Mouse (Mus musculus): Measurements from ENCODE around the gene Tmbim1. TPM values are rescaled to one million over a fixed set of nuclear protein-coding genes. Genes with fewer than 3 reads are reported as not detected.
"Not testable (repeated sequence)": the region's sequence is repeated elsewhere in the genome, so short reads cannot be mapped to it uniquely, and the experiment has no call there.

Gene Tmbim1
- total RNA-seq, 2 experiments from 2014 or later = 13.6 to 18.4 TPM

DNA sequence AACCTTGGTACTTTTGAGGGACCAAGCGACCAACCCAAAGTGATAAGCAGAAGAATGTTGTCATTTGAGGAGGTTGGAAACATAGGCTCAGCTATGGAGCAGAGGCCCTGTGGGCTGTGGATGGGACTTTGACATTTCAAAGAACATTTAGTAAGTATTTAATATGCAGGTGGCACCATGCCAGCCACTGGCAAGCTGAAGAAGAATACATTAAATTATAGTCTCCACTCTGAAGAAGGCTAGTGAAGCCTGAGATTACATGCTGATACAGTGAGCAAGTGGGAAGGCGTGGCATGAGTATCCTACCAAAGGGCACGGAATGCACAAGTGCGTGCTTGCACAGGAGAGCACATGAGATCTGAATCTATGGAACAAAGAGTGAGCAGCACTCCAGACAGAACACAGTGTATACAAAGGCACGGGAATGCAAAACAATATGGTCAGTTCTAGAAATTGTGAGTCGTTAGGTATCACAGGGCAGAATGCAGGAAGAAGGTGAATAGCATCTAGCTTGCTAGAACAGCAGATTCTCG lies 24.5 kb upstream of the Tmbim1 start:
- no peak for ATAC-seq (replicated peaks; ENCODE audit: poor library complexity)

DNA sequence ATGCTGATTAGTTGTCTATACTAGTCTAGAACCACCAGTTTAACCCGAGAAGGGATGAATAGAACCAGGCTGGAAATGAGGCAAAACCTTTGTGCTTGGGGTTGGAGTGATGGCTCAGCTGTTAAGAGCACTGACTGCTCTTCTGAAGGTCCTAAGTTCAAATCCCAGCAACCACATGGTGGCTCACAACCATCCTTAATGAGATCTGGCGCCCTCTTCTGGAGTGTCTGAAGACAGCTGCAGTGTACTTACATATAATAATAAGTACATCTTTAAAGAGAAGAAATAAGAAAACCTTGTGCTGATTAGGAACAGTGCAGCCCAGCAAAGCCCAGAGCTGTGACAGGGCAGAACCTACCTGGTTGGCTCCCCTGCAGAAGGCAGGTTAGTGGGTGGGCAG lies 21.5 kb upstream of the Tmbim1 start:
- ATAC-seq (replicated peaks; ENCODE audit: poor library complexity) = not testable (repeated sequence)

DNA sequence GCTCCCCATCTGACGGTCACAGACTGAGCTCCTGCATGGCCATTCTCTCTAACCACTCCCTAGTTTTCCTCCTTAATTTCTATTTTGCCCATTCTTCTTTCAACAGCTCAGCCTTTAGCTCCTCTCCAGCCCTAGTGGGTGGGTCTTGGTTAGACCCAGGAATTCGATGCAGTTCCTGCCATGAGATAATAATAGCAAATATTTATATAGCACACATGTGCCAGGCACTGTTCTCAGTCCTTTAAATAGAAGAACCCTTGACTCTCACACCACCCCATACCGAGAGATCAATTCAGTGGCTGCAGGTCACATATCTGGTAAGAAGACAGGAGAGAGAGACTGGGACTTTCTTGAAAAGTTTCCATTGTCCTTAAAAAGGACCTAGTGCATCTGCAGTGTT lies 16.0 kb upstream of the Tmbim1 start:
- ATAC-seq (replicated peaks; ENCODE audit: poor library complexity) = no peak

DNA sequence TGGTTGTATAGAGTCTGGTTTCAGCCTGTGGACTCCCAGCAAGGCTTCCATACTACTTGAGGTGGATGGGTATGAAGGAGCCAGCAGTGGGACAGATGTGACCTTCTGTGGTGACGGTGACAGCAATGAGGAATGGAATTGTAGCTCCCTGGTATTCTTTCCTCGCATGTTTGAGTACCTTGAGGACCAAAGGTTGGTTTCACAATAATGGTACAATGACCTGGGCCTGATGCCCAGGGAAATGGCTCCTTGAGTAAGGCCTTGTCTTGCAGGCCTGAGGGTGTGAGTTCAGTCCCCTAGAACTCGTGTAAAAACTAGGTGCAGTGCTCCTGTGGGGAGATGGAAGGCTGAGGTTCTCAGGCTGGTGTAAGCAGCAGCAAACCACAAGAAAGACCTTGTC lies 13.3 kb upstream of the Tmbim1 start:
- ATAC-seq (replicated peaks; ENCODE audit: poor library complexity) = no peak

DNA sequence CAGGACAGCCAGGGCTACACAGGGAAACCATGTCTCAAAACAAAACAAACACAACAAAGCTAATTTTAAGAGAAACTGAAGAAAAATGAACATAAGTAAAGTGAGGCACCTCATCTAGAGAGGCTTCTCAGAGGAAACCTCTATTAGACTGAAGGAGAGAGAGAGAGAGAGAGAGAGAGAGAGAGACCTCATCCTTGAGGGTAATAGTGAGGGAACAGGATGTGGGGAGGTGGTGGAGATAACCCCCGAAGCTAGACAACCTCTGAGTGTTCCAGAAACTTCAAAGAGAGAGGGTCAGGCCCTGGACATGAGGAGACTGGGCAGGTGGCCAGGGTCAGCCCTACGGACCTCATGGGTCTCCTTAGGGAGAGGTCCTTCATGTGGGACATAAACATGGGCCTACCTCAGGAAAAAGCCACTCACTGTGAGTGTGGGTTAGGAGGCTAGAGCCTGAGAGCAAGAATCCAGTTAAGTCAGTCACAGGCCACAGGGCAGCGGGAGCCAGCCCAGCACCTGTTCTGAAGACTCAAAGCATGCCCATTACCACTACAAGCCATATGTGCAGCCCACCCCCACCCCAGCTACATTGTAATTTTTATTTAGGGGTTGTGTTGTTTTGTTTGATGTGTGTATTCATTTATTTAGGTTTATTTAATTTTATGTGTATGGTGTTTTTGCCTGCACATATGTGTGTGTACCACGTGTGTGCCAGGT lies 10.8 kb upstream of the Tmbim1 start:
- no peak for ATAC-seq (replicated peaks; ENCODE audit: poor library complexity)

DNA sequence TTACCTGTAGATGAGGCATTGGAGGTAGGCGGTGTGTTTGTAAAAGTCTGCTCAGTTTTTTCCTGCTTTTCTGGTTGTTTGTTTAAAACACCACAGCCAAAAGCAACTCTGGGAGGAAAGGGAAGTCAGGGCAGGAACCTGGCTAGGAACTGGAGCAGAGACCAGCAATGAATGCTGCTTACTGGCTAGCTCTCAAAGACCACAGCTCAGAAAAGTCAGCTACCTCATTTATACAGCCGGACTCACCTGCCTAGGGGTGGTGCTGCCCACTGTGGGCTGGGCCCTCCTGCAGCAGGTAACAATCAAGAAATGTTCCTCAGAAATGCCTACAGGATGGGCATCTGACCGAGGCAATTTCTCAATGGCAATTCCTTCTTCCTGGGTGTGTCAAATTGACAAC lies 9.4 kb upstream of the Tmbim1 start:
- ATAC-seq (replicated peaks; ENCODE audit: poor library complexity) = no peak

DNA sequence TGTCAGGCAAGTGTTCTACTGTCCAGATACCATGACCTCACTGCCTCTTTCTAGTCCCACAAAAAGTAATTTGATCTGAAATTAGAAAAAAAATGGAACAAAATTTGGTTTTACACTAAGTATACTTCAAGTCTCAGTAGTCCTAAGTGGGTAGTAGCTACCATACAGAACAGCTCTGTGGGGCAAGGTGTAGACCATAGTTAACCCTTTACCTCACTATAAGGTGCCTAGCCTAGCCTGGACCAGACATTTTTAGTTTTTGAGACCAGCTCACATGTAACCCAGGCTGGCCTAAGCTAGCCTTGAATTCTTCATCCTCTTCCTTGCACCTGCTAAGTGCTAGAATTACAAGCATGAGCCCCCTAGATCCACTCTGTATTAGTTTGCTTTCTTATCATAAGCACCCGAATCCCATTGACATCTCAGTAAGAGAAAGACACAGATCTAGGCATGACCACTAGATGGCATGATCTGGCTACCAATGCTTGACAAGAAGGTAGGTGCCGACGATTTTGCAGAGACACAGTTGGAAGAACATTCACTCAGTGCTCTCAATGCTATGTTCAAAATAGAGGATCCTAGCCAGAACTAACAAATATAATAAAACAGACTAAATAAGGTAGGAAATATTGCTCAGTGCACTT lies 7.7 kb upstream of the Tmbim1 start:
- peak; percentile 94 for ATAC-seq (replicated peaks; ENCODE audit: poor library complexity)

DNA sequence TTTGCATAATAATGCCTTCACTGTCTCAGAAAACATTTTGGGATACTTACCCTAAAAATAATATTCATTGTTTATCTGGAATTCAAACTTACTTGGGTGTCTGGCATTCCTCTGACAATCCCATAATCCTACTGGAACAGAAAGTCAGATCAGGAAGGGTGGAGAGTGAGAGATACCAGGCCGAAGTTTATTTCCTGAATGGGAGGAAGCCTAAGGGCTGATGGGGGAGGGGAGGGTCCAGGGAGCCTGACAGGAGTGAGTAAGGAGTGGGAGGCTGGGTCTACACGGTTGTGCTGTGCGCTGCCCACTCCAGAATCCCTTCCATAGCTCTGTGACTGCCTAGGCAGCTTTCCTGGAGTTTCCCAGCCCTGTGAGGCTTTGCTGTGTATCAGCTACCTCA lies 4.3 kb upstream of the Tmbim1 start:
- no peak for ATAC-seq (replicated peaks; ENCODE audit: poor library complexity)

DNA sequence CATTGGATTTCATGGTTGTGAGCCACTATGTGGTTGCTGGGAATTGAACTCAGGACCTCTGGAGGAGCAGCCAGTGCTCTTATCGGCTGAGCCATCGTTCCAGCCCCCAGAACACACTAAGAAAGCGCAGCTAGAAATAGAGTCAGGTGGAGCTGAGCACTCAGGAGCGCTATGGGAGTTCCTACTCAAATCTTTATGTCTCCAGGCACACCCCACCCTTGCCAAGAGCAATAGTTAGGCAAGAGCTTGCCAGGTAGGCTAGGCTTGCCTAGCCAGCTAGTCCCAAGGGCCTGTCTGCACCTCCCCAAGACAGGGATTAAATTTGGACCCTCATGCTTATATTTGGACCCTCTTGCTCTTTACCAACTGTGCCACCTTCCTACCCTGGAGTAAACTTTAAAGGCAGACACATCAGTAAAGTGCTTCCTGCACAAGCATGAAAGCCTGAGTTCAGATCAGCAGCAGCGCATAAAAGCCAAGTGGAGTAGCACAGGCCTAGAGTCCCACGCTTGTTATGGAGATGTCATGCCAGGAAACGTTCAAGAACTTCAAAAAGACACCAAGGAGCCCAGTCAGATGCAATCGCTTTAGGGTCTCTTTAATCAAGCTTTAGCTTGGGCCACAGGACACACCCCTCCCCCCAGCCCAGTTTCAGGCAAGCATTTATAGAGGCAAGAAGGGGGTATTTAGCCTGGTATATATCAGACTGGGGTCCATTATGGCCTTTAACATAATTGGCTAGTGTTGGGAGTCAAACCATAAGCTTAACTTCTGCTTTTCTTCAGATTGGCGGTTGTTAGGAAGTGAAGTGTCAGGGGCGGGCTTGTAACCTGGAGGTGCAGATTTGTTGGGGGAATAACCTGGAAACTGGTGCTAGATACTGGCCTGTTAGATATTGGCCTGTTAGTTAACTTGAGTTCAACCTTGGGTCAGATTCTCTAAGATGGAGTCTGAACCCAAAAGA lies 2.9 kb upstream of the Tmbim1 start:
- no peak for ATAC-seq (replicated peaks; ENCODE audit: poor library complexity)

DNA sequence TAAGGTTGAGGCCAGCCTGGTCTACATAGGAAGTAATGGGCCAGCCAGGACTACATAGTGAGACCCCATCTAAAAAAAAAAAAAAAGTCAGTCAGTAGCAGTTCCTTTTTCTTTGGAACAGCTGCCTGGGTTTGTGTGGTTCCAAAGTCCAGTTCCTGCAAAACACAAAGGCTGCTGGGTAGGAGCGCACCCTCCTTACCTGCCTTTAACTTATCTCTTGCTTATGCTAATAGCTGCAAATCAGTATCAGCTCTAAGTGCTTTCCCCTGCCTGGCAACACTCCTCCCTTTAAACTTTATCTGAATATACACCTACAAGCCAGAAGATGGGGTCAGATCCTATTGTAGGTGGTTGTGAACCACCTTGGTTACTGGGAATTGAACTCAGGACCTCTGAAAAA lies 1.7 kb upstream of the Tmbim1 start:
- no peak for ATAC-seq (replicated peaks; ENCODE audit: poor library complexity)

DNA sequence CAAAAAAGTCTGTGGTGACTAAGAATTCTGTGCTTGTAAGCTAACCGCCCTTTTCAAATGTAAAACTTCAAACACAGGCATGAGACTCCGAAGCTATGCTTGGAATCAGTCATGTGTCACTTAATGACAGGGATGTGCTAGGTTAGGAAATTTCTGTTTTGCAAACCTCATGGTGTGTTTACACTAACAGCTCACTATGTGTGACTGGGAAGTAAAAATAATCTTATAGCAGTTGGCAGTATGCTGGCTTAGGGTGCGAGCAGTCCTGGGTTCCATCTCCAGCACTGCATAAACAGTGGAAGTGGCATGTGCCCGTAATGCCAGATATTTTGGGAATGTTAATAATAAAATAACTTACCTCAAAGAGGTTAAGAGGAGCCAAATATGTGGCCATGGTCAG lies 476 bp downstream of the Tmbim1 start:
- ATAC-seq (replicated peaks; ENCODE audit: poor library complexity) = no peak

DNA sequence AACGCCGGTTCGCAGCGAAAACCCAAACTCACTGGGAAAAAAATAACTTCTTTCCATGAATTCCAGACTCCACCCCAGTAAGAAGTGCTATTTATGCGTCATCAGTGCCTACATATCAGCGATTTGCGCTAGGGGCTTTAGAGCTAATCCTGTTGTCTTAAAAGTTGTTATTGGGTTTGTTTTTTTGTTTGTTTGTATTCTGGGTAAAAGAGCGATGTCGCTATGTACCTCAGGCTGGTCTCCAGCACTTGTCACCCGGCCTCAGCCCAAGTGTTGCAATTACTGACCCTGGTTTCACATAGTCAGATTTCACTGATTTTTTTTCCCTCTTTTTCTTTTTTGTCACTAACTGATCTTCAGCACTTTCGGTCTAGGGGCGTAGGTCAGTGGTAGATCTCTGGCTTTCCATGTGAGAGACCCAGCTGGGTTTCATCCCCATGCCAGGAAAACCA lies 1.1 kb downstream of the Tmbim1 start:
- ATAC-seq (replicated peaks; ENCODE audit: poor library complexity) = peak; percentile 15

DNA sequence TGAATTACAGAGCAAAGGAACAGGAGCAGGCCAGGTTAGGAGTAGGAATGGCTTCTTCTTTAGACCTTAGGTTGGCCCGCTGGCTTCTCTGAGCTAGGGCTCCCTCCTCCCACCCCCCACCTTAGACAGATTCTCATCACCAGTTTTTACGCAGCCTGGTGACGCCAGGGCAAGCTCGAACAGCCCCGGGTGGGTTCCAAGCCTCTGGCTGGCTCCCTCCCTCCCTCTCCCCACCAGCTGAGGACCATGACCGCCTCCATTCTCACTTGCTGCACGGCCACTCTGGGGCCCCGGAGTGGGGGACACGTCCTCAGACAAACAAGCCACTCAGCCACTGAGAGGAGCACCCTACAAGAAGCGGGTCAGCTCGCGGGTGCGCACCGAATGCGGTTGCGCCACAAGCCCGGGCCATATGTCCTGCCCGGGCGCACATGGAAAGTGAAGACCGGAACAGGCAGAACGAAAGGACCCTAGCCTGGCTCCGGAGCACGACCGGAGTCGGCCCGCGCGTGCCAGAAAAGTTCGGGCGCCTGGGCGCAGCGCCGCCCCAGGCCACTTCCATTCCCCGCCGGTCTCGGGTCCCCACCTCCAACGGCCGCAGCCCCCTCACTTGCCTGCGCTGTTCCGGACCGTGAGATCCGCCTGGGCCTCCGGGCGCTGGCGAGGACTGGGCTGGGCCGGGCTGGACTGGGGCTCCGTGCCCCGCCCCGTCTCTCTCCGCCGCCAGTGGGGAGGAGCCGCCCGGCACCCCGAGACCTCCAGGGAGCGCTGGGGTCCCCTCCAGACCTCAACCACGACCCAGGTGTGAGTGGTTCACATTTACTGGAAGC lies 1.7 kb downstream of the Tmbim1 start:
- ATAC-seq (replicated peaks; ENCODE audit: poor library complexity) = peak; percentile 76

DNA sequence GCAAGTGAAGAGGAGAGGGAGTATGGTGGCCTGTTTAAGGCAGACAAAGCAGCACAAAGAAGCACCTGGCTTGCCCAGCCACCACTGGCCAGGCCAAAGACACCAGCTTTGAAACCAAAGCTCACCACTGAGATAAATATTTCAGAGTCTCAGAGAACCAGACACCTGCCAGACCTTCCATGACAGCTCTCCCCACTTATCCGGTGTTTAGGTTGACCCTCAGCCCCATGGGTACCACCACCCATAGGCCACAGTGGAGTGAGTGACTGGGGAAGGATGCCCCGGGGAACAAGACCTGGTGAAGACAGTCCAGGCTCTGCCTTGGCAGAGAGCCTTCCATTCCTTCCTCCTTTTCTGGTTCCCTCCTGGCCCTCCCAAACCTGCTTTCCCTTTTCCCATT lies 2.6 kb downstream of the Tmbim1 start:
- no peak for ATAC-seq (replicated peaks; ENCODE audit: poor library complexity)

DNA sequence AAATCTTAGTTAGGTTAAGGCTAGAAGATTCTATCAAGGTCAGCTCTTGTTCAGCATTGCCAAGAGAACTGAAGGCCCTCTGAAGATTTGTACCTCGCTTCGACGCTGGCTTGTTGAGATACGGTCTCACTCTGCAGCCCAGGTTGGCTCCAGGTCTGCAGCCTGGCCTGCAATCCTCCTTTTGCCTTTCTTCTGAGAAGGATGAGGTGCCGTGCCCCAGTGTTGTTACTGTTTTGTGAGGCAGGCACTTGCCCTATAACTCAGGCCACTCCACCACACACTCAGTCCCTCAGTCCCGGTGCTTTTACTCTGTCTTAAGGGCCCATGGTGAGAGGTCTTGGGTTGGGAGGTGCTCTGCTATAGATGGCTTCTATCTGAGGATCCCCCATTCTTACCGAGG lies 3.2 kb downstream of the Tmbim1 start:
- ATAC-seq (replicated peaks; ENCODE audit: poor library complexity) = no peak

DNA sequence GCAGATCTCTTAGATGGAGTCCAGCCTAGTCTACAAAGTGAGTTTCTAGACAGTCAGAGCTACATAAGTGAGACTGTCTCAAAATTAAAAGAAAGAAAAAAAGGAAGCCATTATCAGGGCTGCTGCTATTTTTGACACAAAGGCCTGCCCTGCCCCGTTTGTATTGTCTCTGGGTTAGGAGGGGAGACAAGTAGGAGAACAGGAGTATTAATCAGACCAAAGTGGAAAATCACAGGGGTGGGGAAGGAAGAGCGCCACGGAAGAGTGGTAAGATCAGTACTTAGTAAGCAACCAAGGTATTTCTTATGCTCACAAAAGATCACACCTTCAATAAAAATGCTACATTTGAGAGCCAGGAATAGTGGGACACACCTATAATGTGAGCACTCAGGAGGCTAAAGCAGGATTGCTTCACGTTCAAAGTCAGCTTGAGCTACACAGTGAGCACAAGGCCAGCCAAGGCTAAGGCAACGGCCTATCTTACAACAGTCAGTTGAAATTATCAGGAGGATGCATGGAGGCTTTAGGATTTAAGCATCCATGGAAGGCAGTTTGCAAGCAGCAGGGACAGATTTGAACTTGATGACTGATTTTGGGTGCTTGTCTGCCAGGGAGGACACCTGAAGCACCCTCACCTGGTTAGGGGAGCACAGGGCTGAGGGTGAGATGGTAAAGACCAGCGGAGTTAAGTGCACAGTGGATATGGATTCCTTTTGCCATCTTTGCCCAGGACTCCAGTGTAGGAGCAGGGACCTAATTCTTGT lies 4.9 kb downstream of the Tmbim1 start:
- ATAC-seq (replicated peaks; ENCODE audit: poor library complexity) = no peak

DNA sequence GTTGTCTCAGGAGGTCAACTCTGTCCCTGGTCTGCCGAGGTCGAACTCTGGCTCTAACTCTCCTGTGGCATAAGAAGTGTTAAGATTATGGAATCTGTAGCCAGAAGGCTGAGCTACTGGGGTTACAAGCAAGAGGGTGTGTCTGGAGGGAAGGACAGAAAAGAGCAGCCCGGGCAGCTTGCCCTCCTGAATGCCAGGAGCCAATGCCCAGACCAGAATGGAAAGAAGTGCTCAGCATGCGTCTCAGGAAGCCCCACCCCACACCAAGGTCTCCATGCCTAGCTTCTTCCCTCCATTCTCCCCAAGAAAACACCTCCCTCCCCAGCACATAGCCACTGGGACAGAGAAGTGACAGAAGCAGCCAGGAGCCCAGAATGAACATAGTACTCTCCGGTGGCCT lies 6.4 kb downstream of the Tmbim1 start:
- ATAC-seq (replicated peaks; ENCODE audit: poor library complexity) = no peak

DNA sequence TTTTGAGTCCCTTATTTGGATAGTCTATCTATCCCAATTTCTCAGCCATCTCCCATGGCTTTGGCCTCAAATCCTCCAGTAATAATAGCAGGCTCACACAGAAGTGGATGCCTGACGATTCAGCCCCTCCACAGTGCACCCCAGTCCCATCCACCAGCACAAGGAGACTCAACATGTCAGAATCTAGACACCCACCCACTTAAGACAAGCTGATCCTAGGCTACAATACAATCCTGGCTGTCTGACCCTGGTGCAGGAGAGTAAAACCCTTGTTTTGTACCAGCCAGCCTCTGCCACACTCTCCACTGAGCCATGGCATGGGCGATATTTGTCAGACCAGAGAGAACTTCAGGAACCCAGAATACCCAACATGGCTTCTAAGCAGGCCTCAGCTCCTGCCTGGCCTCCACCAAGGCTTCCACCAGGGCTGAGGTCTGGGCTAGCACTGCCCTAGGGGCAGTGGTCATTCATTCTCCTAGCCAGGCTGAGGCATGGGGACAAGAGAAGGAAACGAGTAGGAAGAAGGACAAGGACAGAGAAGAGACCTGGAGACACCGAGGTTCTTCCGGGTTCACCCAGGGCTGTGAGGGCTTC lies 7.2 kb downstream of the Tmbim1 start:
- ATAC-seq (replicated peaks; ENCODE audit: poor library complexity) = no peak

DNA sequence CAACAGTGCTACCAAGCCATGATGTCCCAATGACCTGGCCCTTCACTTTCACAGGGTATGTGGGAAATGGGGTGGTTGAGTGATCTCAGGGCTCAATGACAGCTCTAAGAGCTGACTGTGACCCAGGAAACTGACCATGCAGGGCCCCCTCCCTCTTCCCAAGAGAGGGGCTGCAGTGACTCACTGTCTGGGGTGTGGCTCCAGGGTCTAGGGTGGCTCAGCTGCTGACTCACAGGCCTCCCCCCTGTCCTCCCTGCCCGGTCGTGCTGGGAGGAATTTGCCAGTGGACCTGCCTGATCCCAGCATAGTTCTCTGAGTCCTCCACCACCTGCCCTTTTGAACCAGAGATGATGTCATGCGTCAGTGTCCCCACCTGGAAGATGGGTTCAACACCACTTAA lies 8.2 kb downstream of the Tmbim1 start:
- ATAC-seq (replicated peaks; ENCODE audit: poor library complexity) = no peak

Measured in megakaryocyte progenitor cell, adult 5-6 weeks (primary cell).